ENCODE assay signal across 8 mouse cellular contexts in the genomic region with DNA sequence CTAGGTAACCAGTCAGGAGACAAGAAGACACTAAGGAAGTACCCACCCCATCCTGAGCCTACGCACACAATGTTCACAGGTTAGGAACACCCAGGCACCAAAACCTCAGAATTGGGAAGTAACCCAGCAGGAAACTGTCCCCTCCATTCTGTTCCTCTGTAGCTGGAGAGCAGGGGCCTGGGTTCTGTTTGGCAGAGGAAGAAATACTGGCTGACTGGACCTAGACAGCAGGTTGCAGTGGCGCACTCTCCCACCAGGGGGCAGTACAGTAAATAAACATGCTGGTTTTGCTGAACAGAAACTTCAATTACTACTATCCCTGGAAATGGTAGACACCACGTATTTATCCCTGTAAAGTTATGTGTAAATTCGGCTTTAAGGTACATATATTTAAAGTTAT. TPM values are rescaled to one million over a fixed set of nuclear protein-coding genes. Genes with fewer than 3 reads are reported as not detected.
DNase-seq lines count a peak whose midpoint lies in the region; ATAC-seq and TF ChIP-seq lines count a peak whose summit lies in the region.

No protein-coding gene starts in this region.

- DNase-seq in heart, adult 11 months: peak; percentile 95
- DNase-seq in cerebellum, adult 18-20 months: peak; percentile 76 to 82
- peak; percentile 75 to 82 for DNase-seq in layer of hippocampus, postnatal 36 days
- peak; percentile 62 for DNase-seq in midbrain, postnatal 0 days (ENCODE audit: low spot score)
- DNase-seq in spleen, postnatal 4 days (ENCODE audit: low spot score in 2 of 2): peak; percentile 67 to 88

- WGBS in heart, embryonic 12.5 days: 26% methylated on average over 4 of the region's 4 CpGs
- WGBS in midbrain, postnatal 0 days: 27% methylated on average over 4 of the region's 4 CpGs

- H3K4me3 ChIP-seq in heart, embryonic 12.5 days: no peak overlapping the region
- H3K4me3 ChIP-seq in ES-Bruce4 (ENCODE audit: low read depth, low read length): no peak overlapping the region
- no peak overlapping the region for H3K4me3 ChIP-seq in midbrain, postnatal 0 days (ENCODE audit: low read depth, low read length)

- TF ChIP-seq EP300 in ES-Bruce4 (IDR thresholded peaks at IDR 0.05; ENCODE audit: insufficient read depth, low read depth, low read length): no peak

- no peak overlapping the region for H3K9ac ChIP-seq in heart, embryonic 12.5 days
- H3K9ac ChIP-seq in ES-Bruce4 (ENCODE audit: low read depth, poor library complexity, severe bottlenecking): no peak overlapping the region
- H3K9ac ChIP-seq in midbrain, postnatal 0 days (replicated peaks; ENCODE audit: low read length, poor library complexity, severe bottlenecking): no peak overlapping the region

- TF ChIP-seq POLR2A in ES-Bruce4 (IDR thresholded peaks at IDR 0.05; ENCODE audit: insufficient read depth, low read length): no peak

- H3K4me1 ChIP-seq in heart, embryonic 12.5 days (replicated peaks): no peaks in the 10 kb centered on the region; the same call in 1 of the 2 replicates
- peaks cover under 1% of the 10 kb centered on the region for H3K4me1 ChIP-seq in ES-Bruce4 (ENCODE audit: control insufficient read depth, insufficient read depth, low read length)
- H3K4me1 ChIP-seq in midbrain, postnatal 0 days (ENCODE audit: insufficient read depth, low read length): no peaks in the 10 kb centered on the region

- no peak overlapping the region for H3K4me2 ChIP-seq in heart, embryonic 12.5 days
- no peak overlapping the region for H3K4me2 ChIP-seq in midbrain, postnatal 0 days (ENCODE audit: low read depth, low read length, poor library complexity, severe bottlenecking)

- H3K9me3 ChIP-seq in heart, embryonic 12.5 days (replicated peaks): no peaks in the 10 kb centered on the region; the same call in 1 of the 2 replicates
- no peaks in the 10 kb centered on the region for H3K9me3 ChIP-seq in ES-Bruce4 (replicated peaks; ENCODE audit: control insufficient read depth, insufficient read depth, low read length, poor library complexity, severe bottlenecking)
- no peaks in the 10 kb centered on the region for H3K9me3 ChIP-seq in midbrain, postnatal 0 days (ENCODE audit: low read length)

- H3K36me3 ChIP-seq in heart, embryonic 12.5 days: no peaks in the 10 kb centered on the region
- H3K36me3 ChIP-seq in ES-Bruce4 (ENCODE audit: control insufficient read depth, insufficient read depth, low read length, poor library complexity, severe bottlenecking): no peaks in the 10 kb centered on the region
- H3K36me3 ChIP-seq in midbrain, postnatal 0 days (ENCODE audit: insufficient read depth, low read length): no peaks in the 10 kb centered on the region

- ATAC-seq in heart, embryonic 12.5 days (ENCODE audit: insufficient number of reproducible peaks, low FRiP score): no peak
- peak; percentile 86 for ATAC-seq in granulocyte monocyte progenitor cell, adult 5-6 weeks (replicated peaks; ENCODE audit: poor library complexity, severe bottlenecking)
- ATAC-seq in midbrain, postnatal 0 days (ENCODE audit: low FRiP score): no peak

- H3K27me3 ChIP-seq in heart, embryonic 12.5 days (replicated peaks): peaks cover 5% of the 10 kb centered on the region
- no peaks in the 10 kb centered on the region for H3K27me3 ChIP-seq in ES-Bruce4 (ENCODE audit: control insufficient read depth, insufficient read depth, low read length, poor library complexity, severe bottlenecking)
- H3K27me3 ChIP-seq in midbrain, postnatal 0 days (ENCODE audit: insufficient read depth, low read length): no peaks in the 10 kb centered on the region

- TF ChIP-seq CTCF in ES-Bruce4 (IDR thresholded peaks at IDR 0.05; ENCODE audit: low read depth, low read length): peak; percentile 86
- peak; percentile 90 for TF ChIP-seq CTCF in midbrain, postnatal 0 days (IDR thresholded peaks at IDR 0.05)

- H3K27ac ChIP-seq in heart, embryonic 12.5 days (ENCODE audit: poor library complexity, severe bottlenecking): no peak overlapping the region
- H3K27ac ChIP-seq in ES-Bruce4 (ENCODE audit: insufficient read depth, low read length): no peak overlapping the region
- no peak overlapping the region for H3K27ac ChIP-seq in midbrain, postnatal 0 days (ENCODE audit: low read depth, low read length)

RNA-seq across cellular contexts. Expression of gene Sh3tc1, which starts 7.1 kb away (rescaled TPM):
- polyA plus RNA-seq in heart, embryonic 12.5 days (2016; fragmentation: Nextera tagmentation; extraction: Ambion mirVana): 10.0 and 10.4 TPM in 2 replicates
- 3.6 and 5.1 TPM in 2 replicates for polyA plus RNA-seq in ES-Bruce4 (2011; ENCODE audit: insufficient read depth, insufficient read length, low read depth, missing spikeins)
- 3.9 and 26.5 TPM in 2 replicates for total RNA-seq in granulocyte monocyte progenitor cell, adult 5-6 weeks (2014; fragmentation: Nextera tagmentation)
- 3.9 and 5.1 TPM in 2 replicates for total RNA-seq in granulocyte monocyte progenitor cell, adult 5-6 weeks (2017)
- total RNA-seq in layer of hippocampus, postnatal 36 days (2021): 1 to 10 TPM; 1.6 to 2.7 TPM
- total RNA-seq in midbrain, postnatal 0 days (2014; rRNA removed): 1.9 and 3.6 TPM in 2 replicates
- polyA plus RNA-seq in midbrain, postnatal 0 days (2015; fragmentation: Nextera tagmentation; extraction: Ambion mirVana): 1.8 TPM in 2 replicates

RNA-seq across cellular contexts. Expression of gene Ablim2, which starts 10.8 kb away (rescaled TPM):
- polyA plus RNA-seq in heart, embryonic 12.5 days (2016; fragmentation: Nextera tagmentation; extraction: Ambion mirVana): 3.8 and 3.9 TPM in 2 replicates
- 3.8 and 6.1 TPM in 2 replicates for polyA plus RNA-seq in ES-Bruce4 (2011; ENCODE audit: insufficient read depth, insufficient read length, low read depth, missing spikeins)
- 1.6 TPM in 1 of 2 replicates, not detected in the other for total RNA-seq in granulocyte monocyte progenitor cell, adult 5-6 weeks (2014; fragmentation: Nextera tagmentation)
- total RNA-seq in granulocyte monocyte progenitor cell, adult 5-6 weeks (2017): 0.22 TPM in 1 of 2 replicates, not detected in the other
- 100 to 1,000 TPM; 128 to 145 TPM for total RNA-seq in layer of hippocampus, postnatal 36 days (2021)
- total RNA-seq in midbrain, postnatal 0 days (2014; rRNA removed): 44.9 and 51.4 TPM in 2 replicates
- 31.7 and 32.2 TPM in 2 replicates for polyA plus RNA-seq in midbrain, postnatal 0 days (2015; fragmentation: Nextera tagmentation; extraction: Ambion mirVana)

Comparison
In these comparisons a context has a peak if more than half of its experiments do, and no peak if none do; other contexts are left out.
1. RNA of gene Ablim2, which starts 10.8 kb away (total RNA-seq): 128 to 145 TPM in layer of hippocampus, postnatal 36 days and 44.9 to 51.4 TPM in midbrain, postnatal 0 days; 0.22 to 1.6 TPM in granulocyte monocyte progenitor cell, adult 5-6 weeks; every median in the first group is over 10 times any median in the second.
2. Peak in every context shown above with its lines, with median percentiles within 50 percentile points of each other: DNase-seq.